Mouse (Mus musculus): Measurements from ENCODE around the gene Ubxn2a. TPM values are rescaled to one million over a fixed set of nuclear protein-coding genes. Genes with fewer than 3 reads are reported as not detected.

Gene Ubxn2a
- 40.1 TPM for polyA plus RNA-seq (2015; fragmentation: Illumina TruSeq; extraction: RNeasy Lipid Tissue Mini Kit (QIAGEN cat#74804); ENCODE audit: insufficient read depth, low replicate concordance)

DNA sequence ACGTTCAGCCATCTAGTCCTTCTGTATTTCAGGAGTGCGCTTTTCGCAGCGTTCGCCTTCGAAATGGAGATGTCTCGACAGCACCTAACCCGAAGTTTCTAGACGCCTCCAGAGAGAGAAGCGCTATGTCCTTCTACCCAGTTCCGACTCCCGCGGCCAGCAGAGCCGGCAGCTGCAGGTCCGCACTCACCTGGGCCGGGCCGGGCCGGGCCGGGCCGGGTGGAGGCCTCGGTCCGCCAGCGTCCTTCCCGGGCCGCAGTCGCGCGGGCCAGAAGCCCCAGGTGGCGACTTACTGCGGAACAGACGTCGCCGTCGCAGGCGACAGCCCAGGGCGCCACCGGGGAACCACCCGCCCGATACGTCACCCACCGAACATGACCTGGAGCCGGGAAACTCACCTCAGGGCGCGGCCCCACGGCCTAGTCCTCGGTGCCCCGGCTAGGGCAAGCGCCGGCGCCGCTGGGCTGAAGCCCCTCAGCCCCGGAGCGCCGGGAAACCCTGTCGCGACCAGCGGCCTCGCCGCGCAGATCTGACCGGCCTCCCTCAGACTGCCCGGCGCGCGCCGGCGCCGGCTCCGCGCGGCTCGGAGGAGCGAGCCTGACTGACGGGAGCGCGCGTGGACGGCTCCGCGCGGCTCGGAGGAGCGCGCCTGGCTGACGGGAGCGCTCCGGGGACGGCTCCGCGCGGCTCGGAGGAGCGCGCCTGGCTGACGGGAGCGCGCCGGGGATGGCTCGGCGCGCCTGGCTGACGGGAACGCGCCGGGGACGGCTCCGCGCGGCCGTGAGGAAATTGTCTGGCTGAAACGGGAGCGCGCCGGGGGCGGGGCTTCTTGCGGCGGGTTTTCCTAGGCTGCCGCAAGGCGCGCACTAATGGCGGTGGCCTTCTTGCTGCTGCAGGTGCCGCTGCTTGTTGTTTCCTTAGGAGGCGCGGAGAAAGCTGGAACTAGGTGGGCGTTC, at the start of gene Ubxn2a:
Gene Ubxn2a, minus strand, starts transcription at position 755 of the 956 bp plus-strand sequence.

GRCm38 (mm10) chr12:4916994-4917804, 9.7 kb upstream of the Ubxn2a start, which contains the start of gene Atad2b:
Atad2b (plus strand) TSS chr12:4917353.

GRCm38 (mm10) chr12:4874161-4874927, 33.2 kb downstream of the Ubxn2a start, which contains the start of gene Mfsd2b:
Mfsd2b (minus strand) TSS chr12:4874359.

DNA sequence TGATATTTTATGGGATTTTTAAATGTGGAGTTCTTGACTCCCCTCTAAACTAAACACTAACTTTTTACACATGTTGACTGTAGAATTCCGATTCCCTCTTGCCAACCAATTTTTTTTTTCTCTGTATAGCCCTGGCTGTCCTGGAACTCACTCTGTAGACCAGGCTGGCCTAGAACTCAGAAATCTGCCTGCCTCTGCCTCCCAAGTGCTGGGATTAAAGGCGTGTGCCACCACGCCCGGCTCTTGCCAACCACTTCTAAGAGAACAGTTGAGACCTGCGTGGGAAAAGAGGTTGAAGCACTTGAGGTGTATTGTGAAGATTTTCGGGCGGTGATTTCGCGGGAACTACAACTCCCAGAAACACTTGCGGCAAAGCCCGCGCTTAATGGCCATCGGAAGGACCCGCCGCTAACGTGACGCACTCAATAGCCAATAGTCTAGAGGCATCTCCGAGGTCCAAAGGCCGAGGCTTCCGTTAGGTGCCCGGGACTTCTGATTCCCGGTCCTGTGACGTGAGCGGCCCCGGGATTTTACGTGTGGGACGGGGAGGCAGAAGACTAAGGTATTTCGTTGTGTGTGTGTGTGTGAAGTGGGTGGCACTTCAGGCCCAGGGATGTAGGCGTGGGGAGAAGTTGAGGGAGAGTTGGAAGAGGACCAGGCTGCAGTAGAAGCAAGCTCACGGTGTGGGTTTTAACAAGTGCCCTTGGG, 64.5 kb downstream of the Ubxn2a start, which contains the start of gene Wdcp:
Gene Wdcp, plus strand, starts transcription at position 414 of the 708 bp plus-strand sequence.

DNA sequence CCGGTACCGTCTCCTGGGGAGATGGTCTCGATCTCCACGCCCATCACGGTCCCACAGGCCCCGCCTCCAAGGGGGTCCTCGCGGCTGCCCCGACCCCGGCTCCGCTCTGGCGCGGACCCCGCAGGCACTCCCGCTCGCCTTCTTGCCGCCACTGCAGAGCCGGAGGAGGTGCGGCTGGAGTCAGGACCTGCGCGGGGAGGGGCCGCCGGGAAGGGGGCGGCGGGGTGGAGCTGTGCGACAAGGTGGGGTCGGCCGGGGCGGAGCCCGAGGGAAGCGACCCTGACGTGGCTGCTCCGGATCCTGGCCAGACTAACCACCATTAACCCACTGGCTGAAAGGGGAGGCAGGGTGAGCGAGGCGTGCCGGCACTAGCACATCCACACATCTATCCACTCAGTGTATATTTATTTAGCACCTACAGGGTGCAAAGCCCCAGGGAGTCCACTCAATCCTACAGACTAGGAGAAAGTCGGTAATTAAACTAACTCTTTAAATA, 66.1 kb downstream of the Ubxn2a start, which contains the start of gene Fkbp1b:
Gene Fkbp1b, minus strand, starts transcription at position 200 of the 496 bp plus-strand sequence.

Other genes with a start within 250 kb of the Ubxn2a start
- 0.15 TPM for gene Fam228a, start 169.3 kb downstream of the Ubxn2a start, polyA plus RNA-seq (2015; fragmentation: Illumina TruSeq; extraction: RNeasy Lipid Tissue Mini Kit (QIAGEN cat#74804); ENCODE audit: insufficient read depth, low replicate concordance)
- 0.29 TPM for gene Pfn4, start 138.7 kb downstream of the Ubxn2a start, polyA plus RNA-seq (2015; fragmentation: Illumina TruSeq; extraction: RNeasy Lipid Tissue Mini Kit (QIAGEN cat#74804); ENCODE audit: insufficient read depth, low replicate concordance)
- 1.3 TPM for gene Fam228b, start 138.4 kb downstream of the Ubxn2a start, polyA plus RNA-seq (2015; fragmentation: Illumina TruSeq; extraction: RNeasy Lipid Tissue Mini Kit (QIAGEN cat#74804); ENCODE audit: insufficient read depth, low replicate concordance)
- 201 TPM for gene Sf3b6, start 90.2 kb downstream of the Ubxn2a start, polyA plus RNA-seq (2015; fragmentation: Illumina TruSeq; extraction: RNeasy Lipid Tissue Mini Kit (QIAGEN cat#74804); ENCODE audit: insufficient read depth, low replicate concordance)
- gene Fkbp1b, start 66.1 kb downstream of the Ubxn2a start, polyA plus RNA-seq (2015; fragmentation: Illumina TruSeq; extraction: RNeasy Lipid Tissue Mini Kit (QIAGEN cat#74804); ENCODE audit: insufficient read depth, low replicate concordance), result 1.4 TPM
- 11.7 TPM for gene Wdcp, start 64.4 kb downstream of the Ubxn2a start, polyA plus RNA-seq (2015; fragmentation: Illumina TruSeq; extraction: RNeasy Lipid Tissue Mini Kit (QIAGEN cat#74804); ENCODE audit: insufficient read depth, low replicate concordance)
- gene Mfsd2b, start 33.3 kb downstream of the Ubxn2a start, polyA plus RNA-seq (2015; fragmentation: Illumina TruSeq; extraction: RNeasy Lipid Tissue Mini Kit (QIAGEN cat#74804); ENCODE audit: insufficient read depth, low replicate concordance), result 9.1 TPM
- 41.0 TPM for gene Atad2b, start 9.6 kb upstream of the Ubxn2a start, polyA plus RNA-seq (2015; fragmentation: Illumina TruSeq; extraction: RNeasy Lipid Tissue Mini Kit (QIAGEN cat#74804); ENCODE audit: insufficient read depth, low replicate concordance)